Mouse (Mus musculus): Measurements from ENCODE around the gene Sct. TPM values are rescaled to one million over a fixed set of nuclear protein-coding genes. Genes with fewer than 3 reads are reported as not detected.
A peak's percentile ranks its signal among the peaks of the same experiment; 100 is the strongest.

Gene Sct
- total and polyA plus RNA-seq, 3 experiments: 0.49 TPM; not detected in 2

GRCm38 (mm10) chr7:141319446-141319845 is 40.5 kb upstream of the Sct start:
- Histone ChIP-seq H3K4me3 (replicated peaks in 1 of 3; ENCODE audit: low read depth in 2 of 3, low read length in 2 of 3, poor library complexity in 1 of 3) (no peak overlapping the region), H3K4me2 (ENCODE audit: insufficient read depth, low read depth, poor library complexity, severe bottlenecking) (no peak overlapping the region), H3K36me3 (replicated peaks in 1 of 2; ENCODE audit: control insufficient read depth in 1 of 2, insufficient read depth in 1 of 2, low read length in 1 of 2) (peaks cover 56 to 94% of the 10 kb centered on the region in 2 experiments), H3K4me1 (ENCODE audit: control insufficient read depth in 1 of 2, insufficient read depth in 2 of 2) (peaks cover 2 to 3% of the 10 kb centered on the region in 2 experiments; a peak in 3 of 4 replicates), H3K9me3 (replicated peaks; ENCODE audit: low read length) (no peaks in the 10 kb centered on the region), H3K27ac (ENCODE audit: insufficient read depth, low read depth) (no peak overlapping the region), H3K79me2 (replicated peaks; ENCODE audit: control insufficient read depth, extremely low read depth, insufficient read depth, poor library complexity, severe bottlenecking) (no peaks in the 10 kb centered on the region), H3K9ac (ENCODE audit: insufficient read depth, low read depth) (no peak overlapping the region), H3K27me3 (replicated peaks) (no peaks in the 10 kb centered on the region)
- in situ Hi-C loops (cut with MboI; ENCODE audit: low pct_ligation_motif_present, low pct_unique_long_range_greater_than_20kb, low sequenced_read_pairs) (loop anchor here (5.0 kb wide), 1 partner anchor 42 kb away; the partner anchor contains the start of genes Cdhr5 and Sct), dilution Hi-C loops (cut with MboI; ENCODE audit: extremely low pct_ligation_motif_present, extremely low pct_unique_long_range_greater_than_20kb, low sequenced_read_pairs) (no loop called here)
- TF ChIP-seq JUN (IDR thresholded peaks at IDR 0.05; ENCODE audit: insufficient read depth, low read depth, low read length) (no peak), GABPA (IDR thresholded peaks at IDR 0.05; ENCODE audit: insufficient replicate concordance, low read depth, low read length) (no peak)
- no peak for DNase-seq (ENCODE audit: extremely low read depth)

- DNase-seq (ENCODE audit: extremely low read depth): no peak
- H3K9ac ChIP-seq (ENCODE audit: insufficient read depth, low read depth): no peak overlapping the region
- no peaks in the 10 kb centered on the region for H3K79me2 ChIP-seq (replicated peaks; ENCODE audit: control insufficient read depth, extremely low read depth, insufficient read depth, poor library complexity, severe bottlenecking)
- in situ Hi-C loops (cut with MboI; ENCODE audit: low pct_ligation_motif_present, low pct_unique_long_range_greater_than_20kb, low sequenced_read_pairs): loop anchor here (5.0 kb wide), 1 partner anchor 40 kb away; the partner anchor contains the start of genes Cdhr5 and Sct
- H3K4me3 ChIP-seq (replicated peaks in 1 of 3; ENCODE audit: low read depth in 2 of 3, low read length in 2 of 3, poor library complexity in 1 of 3): no peak overlapping the region
- TF ChIP-seq ZC3H11A (IDR thresholded peaks at IDR 0.05; ENCODE audit: low read depth, low read length) (no peak), CHD1 (IDR thresholded peaks at IDR 0.05; ENCODE audit: low read depth, low read length) (peak; percentile 95), ZNF384 (IDR thresholded peaks at IDR 0.05; ENCODE audit: low read depth, low read length) (peak; percentile 85)
- H3K27me3 ChIP-seq (replicated peaks): no peaks in the 10 kb centered on the region
- no peak overlapping the region for H3K27ac ChIP-seq (ENCODE audit: insufficient read depth, low read depth)
- H3K9me3 ChIP-seq (replicated peaks; ENCODE audit: low read length): no peaks in the 10 kb centered on the region
- peaks cover 0 to 3% of the 10 kb centered on the region in 2 experiments; a peak in 1 of 4 replicates for H3K4me1 ChIP-seq (ENCODE audit: control insufficient read depth in 1 of 2, insufficient read depth in 2 of 2)
- H3K36me3 ChIP-seq (replicated peaks in 1 of 2; ENCODE audit: control insufficient read depth in 1 of 2, insufficient read depth in 1 of 2, low read length in 1 of 2): peaks cover 58 to 91% of the 10 kb centered on the region in 2 experiments
- no peak overlapping the region for H3K4me2 ChIP-seq (ENCODE audit: insufficient read depth, low read depth, poor library complexity, severe bottlenecking)
- dilution Hi-C loops (cut with MboI; ENCODE audit: extremely low pct_ligation_motif_present, extremely low pct_unique_long_range_greater_than_20kb, low sequenced_read_pairs): no loop called here
These were observed 38.7 kb upstream of the Sct start for GRCm38 (mm10) chr7:141317619-141318132.

- TF ChIP-seq RAD21 (IDR thresholded peaks at IDR 0.05; ENCODE audit: low read depth, low read length): peak; percentile 57
- peak; percentile 87 for TF ChIP-seq SMC3 (IDR thresholded peaks at IDR 0.05; ENCODE audit: low read depth, low read length)
- peak; percentile 68 to 75 for TF ChIP-seq CTCF (conservative IDR thresholded peaks at IDR 0.05 in 1 of 2, IDR thresholded peaks at IDR 0.05 in 1 of 2; ENCODE audit: low read depth in 2 of 2, low read length in 2 of 2)
- TF ChIP-seq ZC3H11A (IDR thresholded peaks at IDR 0.05; ENCODE audit: low read depth, low read length): 0 out of 2 replicates have a peak, but pooled peaks have one; percentile 4
- TF ChIP-seq ZNF384 (IDR thresholded peaks at IDR 0.05; ENCODE audit: low read depth, low read length): no peak
- TF ChIP-seq MAX (IDR thresholded peaks at IDR 0.05; ENCODE audit: low read length): no peak
- DNase-seq (ENCODE audit: extremely low read depth): peak; percentile 61
- Histone ChIP-seq H3K79me2 (replicated peaks; ENCODE audit: control insufficient read depth, extremely low read depth, insufficient read depth, poor library complexity, severe bottlenecking) (no peaks in the 10 kb centered on the region), H3K27me3 (replicated peaks) (no peaks in the 10 kb centered on the region), H3K27ac (ENCODE audit: insufficient read depth, low read depth) (no peak overlapping the region), H3K4me3 (replicated peaks in 1 of 3; ENCODE audit: low read depth in 2 of 3, low read length in 2 of 3, poor library complexity in 1 of 3) (no peak overlapping the region), H3K4me1 (ENCODE audit: control insufficient read depth in 1 of 2, insufficient read depth in 2 of 2) (peaks cover 0 to 3% of the 10 kb centered on the region in 2 experiments; a peak in 1 of 4 replicates), H3K4me2 (ENCODE audit: insufficient read depth, low read depth, poor library complexity, severe bottlenecking) (no peak overlapping the region), H3K9ac (ENCODE audit: insufficient read depth, low read depth) (no peak overlapping the region), H3K9me3 (replicated peaks; ENCODE audit: low read length) (no peaks in the 10 kb centered on the region), H3K36me3 (replicated peaks in 1 of 2; ENCODE audit: control insufficient read depth in 1 of 2, insufficient read depth in 1 of 2, low read length in 1 of 2) (peaks cover 59 to 91% of the 10 kb centered on the region in 2 experiments)
- dilution Hi-C loops (cut with MboI; ENCODE audit: extremely low pct_ligation_motif_present, extremely low pct_unique_long_range_greater_than_20kb, low sequenced_read_pairs) (no loop called here), in situ Hi-C loops (cut with MboI; ENCODE audit: low pct_ligation_motif_present, low pct_unique_long_range_greater_than_20kb, low sequenced_read_pairs) (loop anchor here (5.0 kb wide), 1 partner anchor 39 kb away; the partner anchor contains the start of genes Cdhr5 and Sct)
These were observed 37.0 kb upstream of the Sct start for GRCm38 (mm10) chr7:141315974-141316373.
